Mouse (Mus musculus): ENCODE data around the gene Btbd6. TPM values are rescaled to one million over a fixed set of nuclear protein-coding genes. Genes with fewer than 3 reads are reported as not detected.

Gene Btbd6
- total and polyA plus RNA-seq, 2 experiments from 2014 or later, result 52.1 to 76.1 TPM

- Histone ChIP-seq H3K4me1 (ENCODE audit: insufficient read depth, low read length) (peaks cover 5% of the 10 kb centered on the region), H3K9ac (replicated peaks; ENCODE audit: low read length) (no peak overlapping the region), H3K4me2 (ENCODE audit: low read depth, low read length) (no peak overlapping the region), H3K36me3 (ENCODE audit: insufficient read depth, low read length) (peaks cover 11% of the 10 kb centered on the region; the same call in 1 of the 2 replicates), H3K27me3 (ENCODE audit: insufficient read depth, low read length) (no peaks in the 10 kb centered on the region), H3K27ac (no peak overlapping the region), H3K4me3 (ENCODE audit: low read length) (no peak overlapping the region), H3K9me3 (ENCODE audit: low read length) (no peaks in the 10 kb centered on the region)
- DNase-seq (ENCODE audit: low spot score), result no peak
- no peak for ATAC-seq
- no peak for TF ChIP-seq CTCF (IDR thresholded peaks at IDR 0.05; ENCODE audit: low read depth)
These were observed 45.2 kb downstream of the Btbd6 start for GRCm38 (mm10) chr12:113021488-113021887.

GRCm38 (mm10) chr12:113023082-113023481 is 46.8 kb downstream of the Btbd6 start:
- peaks cover 11% of the 10 kb centered on the region; the same call in 1 of the 2 replicates for H3K36me3 ChIP-seq (ENCODE audit: insufficient read depth, low read length)
- no peak overlapping the region for H3K9ac ChIP-seq (replicated peaks; ENCODE audit: low read length)
- no peaks in the 10 kb centered on the region for H3K27me3 ChIP-seq (ENCODE audit: insufficient read depth, low read length)
- WGBS, result 80% methylated on average over 4 of the region's 4 CpGs
- TF ChIP-seq CTCF (IDR thresholded peaks at IDR 0.05; ENCODE audit: low read depth), result no peak
- ATAC-seq (no peak), DNase-seq (ENCODE audit: low spot score) (no peak)
- H3K9me3 ChIP-seq (ENCODE audit: low read length), result no peaks in the 10 kb centered on the region
- no peak overlapping the region for H3K4me2 ChIP-seq (ENCODE audit: low read depth, low read length)
- no peak overlapping the region for H3K27ac ChIP-seq
- H3K4me1 ChIP-seq (ENCODE audit: insufficient read depth, low read length), result peaks cover 3% of the 10 kb centered on the region
- no peak overlapping the region for H3K4me3 ChIP-seq (ENCODE audit: low read length)

- Histone ChIP-seq H3K4me2 (ENCODE audit: low read depth, low read length) (no peak overlapping the region), H3K4me1 (ENCODE audit: insufficient read depth, low read length) (peaks cover 6% of the 10 kb centered on the region), H3K27me3 (ENCODE audit: insufficient read depth, low read length) (no peaks in the 10 kb centered on the region), H3K9ac (replicated peaks; ENCODE audit: low read length) (no peak overlapping the region), H3K4me3 (ENCODE audit: low read length) (no peak overlapping the region), H3K9me3 (ENCODE audit: low read length) (no peaks in the 10 kb centered on the region), H3K36me3 (ENCODE audit: insufficient read depth, low read length) (peaks cover 5% of the 10 kb centered on the region; the same call in 1 of the 2 replicates), H3K27ac (no peak overlapping the region)
- TF ChIP-seq CTCF (IDR thresholded peaks at IDR 0.05; ENCODE audit: low read depth), result no peak
- no peak for ATAC-seq
- DNase-seq (ENCODE audit: low spot score), result no peak
- WGBS, result 93% methylated on average over 1 of the region's 1 CpGs
These were observed 50.3 kb downstream of the Btbd6 start for GRCm38 (mm10) chr12:113026557-113026956.

GRCm38 (mm10) chr12:113027495-113027894 is 51.2 kb downstream of the Btbd6 start:
- H3K4me3 ChIP-seq (ENCODE audit: low read length), result no peak overlapping the region
- DNase-seq (ENCODE audit: low spot score) (no peak), ATAC-seq (no peak)
- H3K9me3 ChIP-seq (ENCODE audit: low read length), result no peaks in the 10 kb centered on the region
- TF ChIP-seq CTCF (IDR thresholded peaks at IDR 0.05; ENCODE audit: low read depth), result no peak
- H3K27ac ChIP-seq, result no peak overlapping the region
- H3K9ac ChIP-seq (replicated peaks; ENCODE audit: low read length), result no peak overlapping the region
- H3K4me2 ChIP-seq (ENCODE audit: low read depth, low read length), result no peak overlapping the region
- peaks cover 5% of the 10 kb centered on the region; the same call in 1 of the 2 replicates for H3K36me3 ChIP-seq (ENCODE audit: insufficient read depth, low read length)
- WGBS, result 80% methylated on average over 2 of the region's 2 CpGs
- peaks cover 6% of the 10 kb centered on the region for H3K4me1 ChIP-seq (ENCODE audit: insufficient read depth, low read length)
- H3K27me3 ChIP-seq (ENCODE audit: insufficient read depth, low read length), result no peaks in the 10 kb centered on the region

- H3K4me2 ChIP-seq (ENCODE audit: low read depth, low read length), result no peak overlapping the region
- peaks cover 6% of the 10 kb centered on the region for H3K4me1 ChIP-seq (ENCODE audit: insufficient read depth, low read length)
- H3K36me3 ChIP-seq (ENCODE audit: insufficient read depth, low read length), result peaks cover 5% of the 10 kb centered on the region; the same call in 1 of the 2 replicates
- H3K9me3 ChIP-seq (ENCODE audit: low read length), result no peaks in the 10 kb centered on the region
- no peak overlapping the region for H3K9ac ChIP-seq (replicated peaks; ENCODE audit: low read length)
- peak overlapping the region; percentile 48; the same call in 1 of the 2 replicates for H3K27ac ChIP-seq
- H3K27me3 ChIP-seq (ENCODE audit: insufficient read depth, low read length), result no peaks in the 10 kb centered on the region
- peak; percentile 46 for ATAC-seq
- 22% methylated on average over 5 of the region's 5 CpGs for WGBS
- peak; percentile 57 for DNase-seq (ENCODE audit: low spot score)
- TF ChIP-seq CTCF (IDR thresholded peaks at IDR 0.05; ENCODE audit: low read depth), result no peak
- no peak overlapping the region for H3K4me3 ChIP-seq (ENCODE audit: low read length)
These were observed 51.8 kb downstream of the Btbd6 start for GRCm38 (mm10) chr12:113028067-113028466.

Other genes with a start within 250 kb of the Btbd6 start
- 10.5 and 14.5 TPM in 2 replicates for gene Pld4, start 215.8 kb upstream of the Btbd6 start, total RNA-seq (2014; rRNA removed)
- gene Pld4, start 215.8 kb upstream of the Btbd6 start, polyA plus RNA-seq (2015; fragmentation: Nextera tagmentation; extraction: Ambion mirVana), result 9.4 and 10.8 TPM in 2 replicates
- 7.7 and 12.1 TPM in 2 replicates for gene Ahnak2, start 173.8 kb upstream of the Btbd6 start, total RNA-seq (2014; rRNA removed)
- gene Ahnak2, start 173.8 kb upstream of the Btbd6 start, polyA plus RNA-seq (2015; fragmentation: Nextera tagmentation; extraction: Ambion mirVana), result 3.3 and 3.6 TPM in 2 replicates
- 16.7 and 16.9 TPM in 2 replicates for gene Clba1, start 167.5 kb upstream of the Btbd6 start, total RNA-seq (2014; rRNA removed)
- 20.3 and 21.0 TPM in 2 replicates for gene Clba1, start 167.5 kb upstream of the Btbd6 start, polyA plus RNA-seq (2015; fragmentation: Nextera tagmentation; extraction: Ambion mirVana)
- gene Cdca4, start 147.1 kb upstream of the Btbd6 start, total RNA-seq (2014; rRNA removed), result 27.9 and 28.6 TPM in 2 replicates
- gene Cdca4, start 147.1 kb upstream of the Btbd6 start, polyA plus RNA-seq (2015; fragmentation: Nextera tagmentation; extraction: Ambion mirVana), result 23.6 and 25.2 TPM in 2 replicates
- gene Gpr132, start 108.3 kb upstream of the Btbd6 start, total RNA-seq (2014; rRNA removed), result 0.10 TPM in 1 of 2 replicates, not detected in the other
- 0.05 TPM in 1 of 2 replicates, not detected in the other for gene Gpr132, start 108.3 kb upstream of the Btbd6 start, polyA plus RNA-seq (2015; fragmentation: Nextera tagmentation; extraction: Ambion mirVana)
- 63.4 and 88.4 TPM in 2 replicates for gene Jag2, start 46.7 kb upstream of the Btbd6 start, total RNA-seq (2014; rRNA removed)
- gene Jag2, start 46.7 kb upstream of the Btbd6 start, polyA plus RNA-seq (2015; fragmentation: Nextera tagmentation; extraction: Ambion mirVana), result 7.7 and 8.5 TPM in 2 replicates
- 29.0 and 29.4 TPM in 2 replicates for gene Nudt14, start 34.4 kb upstream of the Btbd6 start, total RNA-seq (2014; rRNA removed)
- gene Nudt14, start 34.4 kb upstream of the Btbd6 start, polyA plus RNA-seq (2015; fragmentation: Nextera tagmentation; extraction: Ambion mirVana), result 51.7 and 54.8 TPM in 2 replicates
- 29.4 and 32.9 TPM in 2 replicates for gene Brf1, start 24.2 kb downstream of the Btbd6 start, total RNA-seq (2014; rRNA removed)
- 39.0 and 40.8 TPM in 2 replicates for gene Brf1, start 24.2 kb downstream of the Btbd6 start, polyA plus RNA-seq (2015; fragmentation: Nextera tagmentation; extraction: Ambion mirVana)
- gene Pacs2, start 38.0 kb downstream of the Btbd6 start, total RNA-seq (2014; rRNA removed), result 111 and 125 TPM in 2 replicates
- 20.3 and 20.6 TPM in 2 replicates for gene Pacs2, start 38.0 kb downstream of the Btbd6 start, polyA plus RNA-seq (2015; fragmentation: Nextera tagmentation; extraction: Ambion mirVana)
- gene Tex22, start 98.0 kb downstream of the Btbd6 start, total RNA-seq (2014; rRNA removed), result 0.73 and 1.8 TPM in 2 replicates
- gene Tex22, start 98.0 kb downstream of the Btbd6 start, polyA plus RNA-seq (2015; fragmentation: Nextera tagmentation; extraction: Ambion mirVana), result not detected in 2 replicates
- gene Mta1, start 121.8 kb downstream of the Btbd6 start, total RNA-seq (2014; rRNA removed), result 57.6 and 65.0 TPM in 2 replicates
- gene Mta1, start 121.8 kb downstream of the Btbd6 start, polyA plus RNA-seq (2015; fragmentation: Nextera tagmentation; extraction: Ambion mirVana), result 13.1 and 13.5 TPM in 2 replicates
- gene Crip2, start 163.8 kb downstream of the Btbd6 start, total RNA-seq (2014; rRNA removed), result 138 and 152 TPM in 2 replicates
- gene Crip2, start 163.8 kb downstream of the Btbd6 start, polyA plus RNA-seq (2015; fragmentation: Nextera tagmentation; extraction: Ambion mirVana), result 239 and 251 TPM in 2 replicates
- gene Crip1, start 169.8 kb downstream of the Btbd6 start, total RNA-seq (2014; rRNA removed), result 4.6 and 15.4 TPM in 2 replicates
- 33.0 and 35.8 TPM in 2 replicates for gene Crip1, start 169.8 kb downstream of the Btbd6 start, polyA plus RNA-seq (2015; fragmentation: Nextera tagmentation; extraction: Ambion mirVana)
- 13.8 and 16.6 TPM in 2 replicates for gene Tedc1, start 179.9 kb downstream of the Btbd6 start, total RNA-seq (2014; rRNA removed)
- 14.7 and 15.8 TPM in 2 replicates for gene Tedc1, start 179.9 kb downstream of the Btbd6 start, polyA plus RNA-seq (2015; fragmentation: Nextera tagmentation; extraction: Ambion mirVana)
- gene Tmem121, start 209.4 kb downstream of the Btbd6 start, total RNA-seq (2014; rRNA removed), result 98.0 and 103 TPM in 2 replicates
- 54.8 and 55.3 TPM in 2 replicates for gene Tmem121, start 209.4 kb downstream of the Btbd6 start, polyA plus RNA-seq (2015; fragmentation: Nextera tagmentation; extraction: Ambion mirVana)